Mouse (Mus musculus) left cerebral cortex, adult 18-20 months (tissue): ENCODE results near the gene Rrnad1. TPM values are rescaled to one million over a fixed set of nuclear protein-coding genes. Genes with fewer than 3 reads are reported as not detected.

Experiments used
- DNase-seq, 2 experiments: peaks; one replicate each; pipeline ENCODE4 v3.0.0; 2021 to 2022; ENCODE audit warnings: low spot score in 2 of 2, mixed read lengths in 1 of 2
- total RNA-seq, 2 experiments: library from RNA; stranded (reverse); gene quantifications; 2 replicates each; pipeline ENCODE4 v1.2.3; 2021

The Rrnad1 gene
- total RNA-seq, 2 experiments from 2014 or later, result 19.2 to 21.2 TPM

DNA sequence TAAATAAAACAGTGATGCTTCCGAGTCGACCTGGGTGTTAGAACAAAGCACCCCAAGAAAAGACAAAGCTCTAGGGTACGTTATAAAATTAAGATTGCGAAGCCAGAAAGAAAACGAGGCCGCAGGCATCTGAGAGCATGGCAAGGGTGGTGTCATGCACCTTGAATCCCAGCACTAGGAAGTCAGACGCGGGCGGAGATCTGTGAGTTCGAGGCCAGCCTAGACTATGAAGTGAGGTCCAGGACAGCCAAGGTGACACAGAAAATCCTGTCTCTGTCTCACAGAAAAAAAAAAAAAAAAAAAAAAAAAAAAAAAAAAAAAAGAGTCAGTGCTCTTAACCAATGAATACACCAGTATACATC, 44.5 kb downstream of the Rrnad1 start:
- no peak for DNase-seq

DNA sequence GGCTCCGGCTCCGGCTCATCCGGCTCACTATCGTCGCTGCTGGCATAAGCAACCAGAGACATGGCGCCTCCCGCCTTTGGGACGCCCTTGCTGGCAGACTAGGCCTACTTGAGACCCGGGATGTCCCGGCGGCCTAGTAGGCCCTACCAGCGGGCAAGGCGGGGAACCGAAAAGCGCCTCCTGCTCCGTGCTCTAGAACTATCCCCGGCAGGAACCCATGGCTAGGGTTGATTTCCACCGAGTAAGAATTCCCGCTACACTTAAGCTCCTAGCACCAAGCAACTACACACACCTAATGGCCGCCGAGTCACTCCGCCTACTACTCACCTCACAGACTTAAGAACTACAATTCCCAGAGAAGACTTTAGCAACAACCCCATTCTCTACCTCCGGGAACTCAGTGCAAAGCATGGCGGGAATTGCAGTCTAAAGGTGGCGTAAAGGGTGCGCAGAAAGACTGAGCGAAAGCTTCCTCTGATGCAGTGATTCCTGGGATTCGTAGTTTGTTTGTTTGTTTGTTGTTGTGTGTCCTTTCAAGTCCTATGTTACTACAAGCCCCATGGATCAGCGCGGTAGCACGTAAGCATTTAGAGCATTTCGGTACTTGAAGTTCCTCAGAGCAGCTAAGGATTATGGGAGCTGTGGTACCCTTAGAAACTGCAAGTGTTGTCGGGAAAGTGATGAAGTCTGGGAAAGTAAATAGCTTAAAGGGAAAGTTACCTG, 45.1 kb downstream of the Rrnad1 start, which contains the start of gene Prcc:
Gene Prcc, minus strand, starts transcription at position 328 of the 723 bp plus-strand sequence.
- peak; percentile 87 to 93 for DNase-seq

DNA sequence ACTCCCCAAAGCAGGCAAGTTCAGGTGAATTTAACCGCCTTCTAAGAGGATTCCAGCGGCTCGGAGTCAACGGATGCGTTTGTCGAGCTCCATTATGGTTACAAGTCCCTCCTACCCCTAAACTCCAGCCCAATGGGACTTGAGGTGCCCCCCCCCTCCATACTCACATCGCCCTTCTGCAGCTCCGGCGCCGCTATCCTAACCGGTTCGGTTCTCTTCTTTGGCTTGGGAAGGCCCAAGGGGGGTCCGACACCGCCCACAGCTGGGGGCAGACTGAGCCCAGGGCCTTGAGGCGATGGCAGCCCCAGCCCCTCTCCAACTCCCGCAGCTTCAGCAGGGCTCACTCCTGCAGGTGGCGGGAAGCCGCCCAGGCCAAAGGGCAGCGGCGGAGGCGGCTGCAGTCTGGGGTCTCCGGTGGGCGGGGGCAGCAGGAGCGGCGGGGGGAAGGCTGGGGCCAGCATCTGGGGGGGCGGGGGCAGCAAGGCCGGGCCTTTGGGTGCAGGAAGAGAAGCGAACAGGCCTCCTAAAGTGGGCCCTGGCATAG, 45.7 kb downstream of the Rrnad1 start:
- DNase-seq, result peak in 1 of 2 experiments; percentile 22

DNA sequence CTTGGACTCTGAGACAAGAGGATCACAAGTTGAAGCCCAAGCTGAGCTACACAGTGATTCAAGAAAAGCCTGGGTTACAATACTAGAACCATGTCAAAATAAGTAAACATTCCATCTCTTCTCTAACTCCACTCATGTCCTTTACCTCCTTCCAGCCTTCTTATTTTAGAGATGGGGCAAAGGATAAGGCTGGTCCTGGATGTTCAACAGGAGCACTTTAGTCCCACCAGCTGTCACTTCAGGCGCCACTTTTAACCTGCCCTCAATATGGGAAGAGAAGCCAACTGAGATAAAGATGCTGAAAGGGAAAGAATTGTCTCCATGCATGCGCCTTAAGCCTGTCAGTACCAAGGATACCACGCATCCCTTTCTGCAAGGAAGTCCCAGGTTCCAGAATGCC, 46.2 kb downstream of the Rrnad1 start:
- no peak for DNase-seq

DNA sequence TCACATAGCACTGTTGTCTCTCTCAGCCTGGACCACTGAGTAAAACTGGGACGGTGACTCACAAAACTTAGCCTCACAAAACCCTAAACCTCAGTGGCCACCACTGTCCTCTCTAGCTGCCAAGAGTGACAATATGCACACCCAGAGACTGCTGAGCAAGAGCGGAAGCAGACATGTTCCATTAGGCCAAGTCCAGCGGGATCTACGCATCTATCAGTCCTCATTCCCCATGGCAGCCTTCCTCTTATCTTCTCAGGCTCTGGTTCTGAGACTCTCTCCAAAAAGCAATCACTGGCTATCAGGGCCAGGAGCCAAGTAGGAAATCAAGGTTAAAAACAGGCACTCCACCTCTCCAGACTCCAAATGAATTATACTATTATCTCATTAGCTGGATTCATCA, 52.8 kb downstream of the Rrnad1 start:
- no peak for DNase-seq

Other genes starting within 250 kb of the Rrnad1 start
- under 1 TPM in 1 of 2 experiments, not detected in 1; 0.79 TPM for gene Lrrc71, start 182.1 kb downstream of the Rrnad1 start, total RNA-seq
- under 1 TPM; 0.49 to 0.95 TPM for gene Ntrk1, start 135.6 kb downstream of the Rrnad1 start, total RNA-seq
- under 1 TPM; 0.72 to 0.96 TPM for gene Insrr, start 133.8 kb downstream of the Rrnad1 start, total RNA-seq
- gene Pear1, start 106.4 kb downstream of the Rrnad1 start, total RNA-seq, result 1 to 10 TPM; 7.0 to 7.5 TPM
- gene Sh2d2a, start 84.0 kb downstream of the Rrnad1 start, total RNA-seq, result not detected
- 10 to 100 TPM; 58.4 to 59.5 TPM for gene Prcc, start 45.1 kb downstream of the Rrnad1 start, total RNA-seq
- gene Hdgf, start 24.4 kb downstream of the Rrnad1 start, total RNA-seq, result 100 to 1,000 TPM; 154 TPM
- 10 to 100 TPM; 53.6 to 53.7 TPM for gene Mrpl24, start 11.2 kb downstream of the Rrnad1 start, total RNA-seq
- 10 to 100 TPM; 13.4 to 14.0 TPM for gene Isg20l2, start 403 bp downstream of the Rrnad1 start, total RNA-seq
- 1 to 10 TPM; 7.9 to 8.4 TPM for gene Crabp2, start 17.9 kb upstream of the Rrnad1 start, total RNA-seq
- gene Nes, start 40.4 kb upstream of the Rrnad1 start, total RNA-seq, result 1 to 10 TPM; 4.6 to 9.5 TPM
- gene Bcan, start 69.5 kb upstream of the Rrnad1 start, total RNA-seq, result 100 to 1,000 TPM; 221 to 244 TPM
- gene Hapln2, start 96.9 kb upstream of the Rrnad1 start, total RNA-seq, result 10 to 100 TPM; 22.6 to 24.1 TPM
- 10 to 100 TPM; 14.8 to 19.5 TPM for gene Gpatch4, start 112.4 kb upstream of the Rrnad1 start, total RNA-seq
- 10 to 100 TPM; 76.2 to 77.0 TPM for gene Naxe, start 127.8 kb upstream of the Rrnad1 start, total RNA-seq
- not detected for gene Ttc24, start 147.6 kb upstream of the Rrnad1 start, total RNA-seq
- under 1 TPM; 0.16 to 0.30 TPM for gene Iqgap3, start 151.3 kb upstream of the Rrnad1 start, total RNA-seq
- 100 to 1,000 TPM; 210 to 213 TPM for gene Mef2d, start 211.7 kb upstream of the Rrnad1 start, total RNA-seq